Mouse (Mus musculus) kidney, adult 2 months (tissue): ENCODE measurements at regions not wholly inside any gene's neighbourhood (a gene's known extent, or its start where the extent isn't known, plus 50 kb on each side); places are given as distances from the start of the nearest gene placed in this dataset.

Experiments used
- CTCF ChIP-seq: fragments of 200-500 bp; conservative IDR thresholded peaks from 2 replicates; pipeline ENCODE4 v1.5.1; 2011; ENCODE audit warnings: low read depth, mild to moderate bottlenecking, control low read depth, low read length, moderate library complexity, mixed read lengths; ENCODE audit not compliant: insufficient read depth, insufficient read length
- POLR2A ChIP-seq: fragments of 200-500 bp; IDR thresholded peaks from one replicate; pipeline ENCODE4 v1.6.1; 2011; ENCODE audit warnings: low read depth, low read length, control low read depth

- no peak for TF ChIP-seq CTCF
- no peak for TF ChIP-seq POLR2A
These were observed 964.5 kb upstream of the Alcam start for GRCm38 (mm10) chr16:53418416-53418815.
